Mouse (Mus musculus): ENCODE results near the gene Nup153.

GRCm38 (mm10) chr13:46763210-46763609 is 35.5 kb upstream of the Nup153 start:
- no peak for TF ChIP-seq CTCF (IDR thresholded peaks at IDR 0.05; ENCODE audit: low read depth)
- TF ChIP-seq EP300 (optimal IDR thresholded peaks at IDR 0.05), result no peak
